Mouse (Mus musculus) cerebellum, adult 2 months (tissue): ENCODE measurements around the gene Prkaa2.

Experiments used
- CTCF ChIP-seq: fragments of 200-500 bp; IDR thresholded peaks from 2 replicates; pipeline ENCODE4 v1.5.1; 2011; ENCODE audit warnings: low read depth, mild to moderate bottlenecking, control low read depth, low read length, moderate library complexity, borderline replicate concordance; ENCODE audit not compliant: insufficient read depth
- POLR2A ChIP-seq: fragments of 200-500 bp; IDR thresholded peaks from 2 replicates; pipeline ENCODE4 v1.6.1; 2011; ENCODE audit warnings: low read length, control low read depth, borderline replicate concordance; ENCODE audit not compliant: insufficient read depth

DNA sequence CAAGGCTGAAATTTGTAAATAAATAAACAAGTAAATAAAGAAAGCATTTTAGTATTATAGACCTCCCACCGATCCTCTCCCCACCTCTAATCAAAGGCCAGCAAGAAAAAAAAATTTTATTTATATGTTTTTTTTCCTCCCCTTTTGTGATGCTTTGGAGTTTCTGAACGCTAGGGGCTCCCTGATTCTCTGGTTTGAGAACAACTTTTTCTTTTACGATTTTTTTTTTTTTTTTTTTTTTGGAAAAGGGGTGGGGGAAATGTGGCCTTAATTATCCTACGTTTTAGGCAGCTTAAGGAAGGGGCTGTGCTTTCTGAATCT is 47.2 kb upstream of the Prkaa2 start:
- no peak for TF ChIP-seq POLR2A
- no peak for TF ChIP-seq CTCF
